Mouse (Mus musculus): ENCODE measurements at regions not wholly inside any gene's neighbourhood (a gene's known extent, or its start where the extent isn't known, plus 50 kb on each side); places are given as distances from the start of the nearest gene placed in this dataset.

DNA sequence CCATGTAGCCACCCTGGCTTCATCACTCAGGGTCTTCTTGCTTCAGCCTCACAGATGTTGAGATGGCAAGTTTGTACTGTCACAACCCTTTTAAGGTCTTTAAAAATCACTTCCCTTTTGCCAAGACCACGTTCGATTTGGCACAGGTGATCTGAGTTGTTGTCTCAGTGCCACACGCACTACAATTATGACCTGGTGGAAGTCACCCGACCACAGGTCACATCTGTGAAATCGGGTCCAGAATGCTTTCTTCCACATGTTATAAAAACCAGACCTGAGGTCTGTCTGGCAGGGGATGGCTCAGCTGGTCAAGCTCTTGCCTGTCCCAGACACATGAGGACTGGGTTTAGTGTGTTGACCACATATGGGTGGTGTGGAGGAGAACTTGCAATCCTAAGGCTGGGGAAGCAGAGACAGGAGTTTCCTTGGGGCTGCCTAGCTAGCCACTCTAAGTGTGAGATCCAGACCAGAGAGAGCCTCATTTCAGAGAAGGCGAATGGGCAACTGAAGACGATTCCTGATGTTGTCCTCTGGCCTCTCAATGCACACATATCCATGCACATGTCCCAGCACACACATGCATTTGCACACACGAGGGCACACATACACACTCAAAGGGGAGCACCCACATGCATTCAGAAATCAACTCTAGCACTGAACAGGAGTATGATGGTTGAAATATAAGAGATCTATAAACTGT is 176.4 kb downstream of the Foxo1 start:
- no peak for ATAC-seq (replicated peaks; ENCODE audit: low FRiP score, low TSS enrichment, poor library complexity, severe bottlenecking)

DNA sequence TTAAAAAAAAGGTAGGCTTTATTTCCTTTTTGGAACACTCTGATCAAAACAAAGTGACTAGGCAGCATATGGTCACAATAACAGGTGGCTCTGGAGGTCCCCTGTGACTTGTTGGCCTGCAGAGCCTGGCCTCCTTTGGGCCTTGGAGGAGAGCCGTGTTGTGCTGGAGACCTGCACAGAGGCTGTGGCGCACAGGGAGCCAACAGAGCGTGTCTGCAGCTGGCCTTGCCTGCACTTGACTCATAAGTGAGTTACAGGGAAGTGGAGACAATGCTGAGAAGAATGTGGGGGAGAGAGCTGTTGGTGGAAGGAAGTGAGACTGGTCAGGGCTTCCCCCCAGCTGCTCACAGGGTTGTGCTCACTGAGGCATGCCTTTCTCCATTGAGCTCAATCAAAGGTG is 175.7 kb downstream of the Foxo1 start:
- ATAC-seq (replicated peaks; ENCODE audit: low FRiP score, low TSS enrichment, poor library complexity, severe bottlenecking): no peak

DNA sequence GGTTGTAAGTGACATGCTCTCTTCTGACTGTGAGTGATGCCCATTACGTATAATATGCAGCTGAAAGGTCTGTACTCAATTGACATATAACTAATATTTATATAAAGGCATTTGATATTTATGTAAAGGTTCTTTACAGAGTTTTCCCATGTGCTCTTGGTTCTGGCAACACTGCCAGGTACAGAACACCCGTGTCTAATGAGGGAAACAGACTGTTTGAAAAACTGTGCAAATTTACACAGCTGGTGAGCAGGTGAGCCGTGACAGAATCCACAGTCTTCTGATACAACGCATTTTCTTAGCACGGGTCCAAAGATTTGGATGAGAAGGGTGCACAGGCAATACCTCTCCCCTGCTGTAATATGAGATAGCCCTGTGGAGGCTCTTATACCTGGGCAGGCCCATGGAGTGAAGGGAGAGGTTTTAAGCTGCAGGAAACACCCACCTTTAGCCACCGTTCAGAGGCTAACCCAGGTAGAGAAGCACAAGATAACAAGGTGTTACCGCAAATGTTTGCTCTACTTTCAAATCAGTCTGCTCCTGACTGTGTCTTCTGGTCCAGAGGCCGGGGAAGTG is 161.0 kb downstream of the Foxo1 start:
- ATAC-seq (replicated peaks; ENCODE audit: low FRiP score, low TSS enrichment, poor library complexity, severe bottlenecking): no peak

DNA sequence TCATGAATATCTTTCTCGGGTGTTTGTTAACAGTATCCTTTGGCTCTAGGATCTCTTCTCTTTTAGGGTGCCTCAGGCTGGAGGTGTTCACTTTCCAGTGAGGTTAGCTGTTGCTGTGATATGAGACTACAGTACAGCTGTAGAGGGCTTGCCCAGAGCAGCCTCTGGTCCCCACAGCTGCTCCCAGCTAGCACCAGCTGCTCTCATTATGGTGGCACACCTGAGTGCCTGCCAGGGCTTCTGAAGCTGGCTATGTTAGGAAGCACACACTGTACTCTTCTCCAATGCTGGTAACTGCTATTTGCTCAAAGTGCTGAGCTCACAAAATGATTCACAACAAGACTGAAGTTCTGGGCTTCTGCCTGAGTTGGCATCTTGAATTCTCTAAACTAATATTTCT is 154.7 kb downstream of the Foxo1 start:
- no peak for ATAC-seq (replicated peaks; ENCODE audit: low FRiP score, low TSS enrichment, poor library complexity, severe bottlenecking)

DNA sequence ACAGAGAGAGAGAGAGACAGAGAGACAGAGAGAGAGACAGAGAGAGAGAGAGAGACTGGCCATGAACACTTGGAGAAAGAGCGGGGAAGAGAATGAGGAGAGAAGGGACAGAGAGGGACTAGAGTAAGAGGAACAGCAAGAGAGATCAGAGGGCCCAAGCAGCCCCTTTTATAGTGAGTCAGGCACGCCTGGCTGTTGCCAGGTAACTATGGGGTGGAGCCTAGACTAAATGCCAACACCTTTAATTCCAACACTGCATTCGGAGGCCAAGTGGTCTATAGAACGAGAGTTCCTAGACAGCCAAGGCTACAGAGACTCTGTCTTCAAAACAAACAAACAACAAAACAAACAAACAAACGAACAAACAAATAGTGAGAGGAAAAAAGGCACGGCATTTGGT is 148.1 kb downstream of the Foxo1 start:
- no peak for ATAC-seq (replicated peaks; ENCODE audit: low FRiP score, low TSS enrichment, poor library complexity, severe bottlenecking)

DNA sequence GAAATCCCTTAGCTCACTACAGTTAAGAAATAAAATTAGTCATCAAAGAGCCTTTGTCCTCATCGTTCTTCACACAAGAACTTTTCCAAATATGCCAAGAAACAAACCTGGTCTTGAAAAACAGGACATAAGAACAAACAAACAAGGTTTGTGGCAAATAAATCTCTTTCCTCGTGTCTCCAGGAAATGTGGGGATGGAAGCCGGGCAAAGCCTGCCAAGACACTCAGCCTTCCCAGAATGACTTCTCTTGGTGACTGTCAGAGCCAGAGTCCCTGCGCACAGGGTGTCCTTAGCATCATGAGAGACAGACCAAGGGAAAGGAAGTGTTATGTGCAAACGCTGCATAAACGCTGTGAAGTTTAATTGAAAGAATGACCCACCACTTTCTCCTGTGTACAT is 147.2 kb downstream of the Foxo1 start:
- ATAC-seq (replicated peaks; ENCODE audit: low FRiP score, low TSS enrichment, poor library complexity, severe bottlenecking): no peak

DNA sequence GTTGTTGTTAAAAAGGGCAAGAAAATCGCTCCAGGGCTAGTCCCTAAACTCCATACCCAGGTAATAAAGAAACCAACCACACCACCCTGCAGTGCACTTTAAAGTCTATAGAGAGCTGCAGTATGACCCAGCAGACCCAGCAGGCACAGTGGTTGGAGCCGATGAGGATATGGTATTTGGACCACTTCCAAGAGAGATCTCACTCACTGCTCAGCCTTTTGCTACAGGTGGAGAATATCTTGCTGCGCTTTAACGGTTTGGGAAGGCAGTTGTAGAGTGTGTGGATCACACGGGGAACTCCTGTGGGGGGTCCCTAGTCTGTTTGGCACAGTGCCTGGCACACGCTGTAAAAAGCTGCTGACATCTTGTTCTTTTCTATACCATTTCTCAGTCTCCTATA is 145.9 kb downstream of the Foxo1 start:
- 0 out of 2 replicates have a peak, but pooled peaks have one; percentile 34 for ATAC-seq (replicated peaks; ENCODE audit: low FRiP score, low TSS enrichment, poor library complexity, severe bottlenecking)

DNA sequence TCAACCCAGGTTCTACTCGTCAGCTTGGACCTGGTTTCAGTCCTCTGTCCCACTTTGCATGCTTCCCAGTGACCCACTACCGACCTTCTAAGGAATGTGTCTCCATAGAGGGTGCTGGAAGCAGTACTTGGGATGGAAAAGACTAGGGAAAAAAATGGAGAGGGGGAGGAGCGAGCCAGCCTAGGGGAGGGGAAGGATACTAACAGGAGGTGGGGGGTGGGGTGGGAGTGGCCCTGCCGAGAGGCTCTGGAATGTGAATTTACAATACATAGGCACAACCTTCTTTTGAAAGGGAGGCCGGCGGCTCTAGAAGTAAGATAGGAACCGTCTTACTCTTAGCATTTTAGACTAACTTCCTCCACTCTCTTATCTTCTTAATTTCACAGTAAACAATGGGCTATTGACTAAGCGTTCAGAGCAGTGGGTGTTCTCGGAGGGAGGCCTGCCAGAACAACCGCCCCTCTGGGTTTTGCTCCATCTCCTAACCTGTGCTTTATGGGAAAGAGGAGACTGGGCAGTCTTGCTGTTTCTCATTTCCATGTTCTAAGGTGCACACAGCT is 145.1 kb downstream of the Foxo1 start:
- ATAC-seq (replicated peaks; ENCODE audit: low FRiP score, low TSS enrichment, poor library complexity, severe bottlenecking): no peak

DNA sequence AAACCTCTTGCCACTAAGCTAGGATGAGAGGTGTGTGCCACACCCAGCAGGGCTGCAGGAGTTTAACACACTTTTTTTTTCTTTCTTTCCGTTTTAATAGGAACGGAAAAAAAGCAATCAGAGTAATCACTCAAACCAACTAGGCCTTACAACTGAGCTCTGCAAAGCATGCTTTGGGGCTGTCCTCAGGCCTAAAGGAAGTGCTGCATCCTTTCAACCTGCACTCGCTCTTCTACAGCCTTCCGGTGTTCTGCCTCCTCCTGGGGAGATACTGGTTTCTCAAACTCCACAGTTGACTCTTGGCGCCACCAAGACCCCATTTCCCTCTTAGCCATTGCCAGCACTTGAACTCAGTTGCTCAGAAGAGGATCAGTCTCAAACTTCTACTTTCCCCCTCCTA is 143.2 kb downstream of the Foxo1 start:
- no peak for ATAC-seq (replicated peaks; ENCODE audit: low FRiP score, low TSS enrichment, poor library complexity, severe bottlenecking)

DNA sequence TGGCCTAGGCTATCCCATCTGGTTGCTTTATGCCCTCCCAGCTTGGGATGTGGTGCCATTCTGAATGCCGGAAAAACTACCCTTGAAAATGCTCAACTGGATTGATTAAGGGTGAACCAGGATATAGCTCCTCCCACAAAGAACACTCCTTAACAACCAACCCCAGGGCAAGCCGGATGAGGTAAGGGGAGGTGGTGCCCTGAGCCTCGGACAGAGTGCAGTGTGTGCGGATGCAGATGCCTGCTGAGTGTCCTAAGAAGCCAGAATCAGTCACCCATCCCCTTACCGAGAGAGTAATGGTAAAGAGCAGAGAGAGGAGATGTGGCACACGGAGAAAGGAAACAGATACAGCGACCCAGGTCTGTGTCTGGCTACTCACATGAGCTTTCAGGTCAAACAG is 141.3 kb downstream of the Foxo1 start:
- ATAC-seq (replicated peaks; ENCODE audit: low FRiP score, low TSS enrichment, poor library complexity, severe bottlenecking): no peak

DNA sequence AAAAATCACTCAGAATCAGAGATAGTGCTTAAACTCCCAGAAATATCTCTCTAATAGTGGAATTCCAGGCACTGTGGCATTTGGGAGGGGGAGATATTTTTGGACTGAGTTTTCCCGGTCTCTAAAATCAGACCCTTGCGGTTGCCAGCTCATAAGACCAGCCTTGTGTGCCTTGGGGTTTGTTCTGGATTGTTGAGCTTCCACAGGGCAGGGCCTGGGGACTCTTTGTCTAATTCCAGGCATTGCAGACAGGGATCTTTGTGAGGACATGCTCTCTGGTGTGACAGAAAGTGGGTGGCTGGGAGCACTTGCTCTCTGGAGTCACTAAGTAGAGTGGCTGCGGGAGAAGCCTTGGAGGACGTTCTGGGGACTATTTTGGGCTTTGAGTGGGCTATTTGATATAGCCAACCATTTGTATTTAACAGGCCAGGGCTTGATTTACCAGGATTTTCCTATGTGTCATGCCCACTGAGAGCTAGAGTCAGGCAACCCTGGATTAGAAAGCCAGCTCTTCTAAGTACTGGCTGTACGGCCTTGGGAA is 138.7 kb downstream of the Foxo1 start:
- ATAC-seq (replicated peaks; ENCODE audit: low FRiP score, low TSS enrichment, poor library complexity, severe bottlenecking): no peak

DNA sequence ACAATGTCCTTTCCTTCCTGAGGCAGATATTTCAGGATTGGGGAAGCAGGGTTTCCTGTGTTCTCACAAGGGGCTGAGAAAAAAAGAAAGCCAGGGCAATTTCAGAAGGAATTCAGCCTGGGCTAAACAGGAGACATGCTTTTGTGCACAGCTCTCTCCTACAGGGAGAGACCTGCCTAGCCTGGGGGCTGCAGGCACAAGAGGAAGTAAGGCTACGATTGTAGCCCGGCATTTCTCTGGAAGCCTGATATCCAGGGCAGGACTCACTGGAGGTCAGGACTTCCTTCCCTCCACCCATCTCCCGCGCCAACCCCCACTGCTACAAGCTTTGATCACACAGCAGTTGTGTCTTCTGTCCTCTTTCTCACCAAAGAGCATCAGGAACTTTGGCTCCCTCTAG is 136.5 kb downstream of the Foxo1 start:
- ATAC-seq (replicated peaks; ENCODE audit: low FRiP score, low TSS enrichment, poor library complexity, severe bottlenecking): no peak

DNA sequence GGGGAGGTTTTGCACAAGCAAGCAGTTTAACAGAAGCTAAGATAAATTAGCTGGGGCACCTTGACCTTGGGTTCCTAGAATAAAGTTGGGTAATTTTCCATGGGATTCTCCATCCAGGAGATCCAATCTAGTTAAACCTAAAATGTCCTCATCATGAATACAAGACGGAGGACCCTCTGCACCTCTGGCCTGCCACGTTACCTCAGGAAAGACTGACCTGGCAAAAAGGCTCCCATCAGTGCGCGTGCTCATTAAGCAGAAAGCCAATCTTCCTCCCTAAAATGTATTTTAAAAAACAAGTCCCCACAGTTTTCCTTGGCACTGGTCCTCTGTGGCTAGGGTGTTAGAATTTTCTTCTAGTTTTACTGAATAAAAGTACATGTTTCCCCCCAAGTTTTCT is 134.9 kb downstream of the Foxo1 start:
- ATAC-seq (replicated peaks; ENCODE audit: low FRiP score, low TSS enrichment, poor library complexity, severe bottlenecking): no peak
